Mouse (Mus musculus) left cerebral cortex, postnatal 25 days (tissue): ENCODE measurements around the gene Tmem14c. TPM values are rescaled to one million over a fixed set of nuclear protein-coding genes. Genes with fewer than 3 reads are reported as not detected.

Source experiments
- total RNA-seq, 2 experiments: library from RNA; stranded (reverse); gene quantifications; 2 replicates each; pipeline ENCODE4 v1.2.3; 2021

The Tmem14c gene
- total RNA-seq, 2 experiments from 2014 or later, result 63.8 to 64.2 TPM

Other genes with a start within 250 kb of the Tmem14c start
- gene Gcnt2, start 156.5 kb upstream of the Tmem14c start, total RNA-seq, result 10 to 100 TPM; 17.3 to 17.7 TPM
- 10 to 100 TPM; 40.0 to 42.5 TPM for gene Pak1ip1, start 15.3 kb upstream of the Tmem14c start, total RNA-seq
- gene Mak, start 63.4 kb downstream of the Tmem14c start, total RNA-seq, result 1 to 10 TPM; 2.6 to 2.9 TPM
- not detected for gene Gcm2, start 94.7 kb downstream of the Tmem14c start, total RNA-seq
- gene Sycp2l, start 98.0 kb downstream of the Tmem14c start, total RNA-seq, result under 1 TPM; 0.18 to 0.46 TPM
- gene Elovl2, start 204.1 kb downstream of the Tmem14c start, total RNA-seq, result 10 to 100 TPM; 21.9 to 23.3 TPM
- gene Smim13, start 233.6 kb downstream of the Tmem14c start, total RNA-seq, result 100 to 1,000 TPM; 178 to 186 TPM